Mouse (Mus musculus): Measurements from ENCODE around the gene Aldh9a1. TPM values are rescaled to one million over a fixed set of nuclear protein-coding genes. Genes with fewer than 3 reads are reported as not detected.
"Not testable (repeated sequence)": the region's sequence is repeated elsewhere in the genome, so short reads cannot be mapped to it uniquely, and the experiment has no call there.

Aldh9a1 gene
- total RNA-seq, 2 experiments from 2014 or later: 9.2 to 11.1 TPM

- not testable (repeated sequence) for ATAC-seq (replicated peaks; ENCODE audit: low FRiP score, poor library complexity, severe bottlenecking)
Measured at GRCm38 (mm10) chr1:167345994-167346520, 3.7 kb upstream of the Aldh9a1 start.

GRCm38 (mm10) chr1:167349206-167349605 lies 585 bp upstream of the Aldh9a1 start:
- ATAC-seq (replicated peaks; ENCODE audit: low FRiP score, poor library complexity, severe bottlenecking): not testable (repeated sequence)

- ATAC-seq (replicated peaks; ENCODE audit: low FRiP score, poor library complexity, severe bottlenecking): no peak
Measured at GRCm38 (mm10) chr1:167350597-167351415, 1.0 kb downstream of the Aldh9a1 start.

GRCm38 (mm10) chr1:167352403-167352802 lies 2.6 kb downstream of the Aldh9a1 start:
- ATAC-seq (replicated peaks; ENCODE audit: low FRiP score, poor library complexity, severe bottlenecking): no peak

GRCm38 (mm10) chr1:167357387-167357786 lies 7.6 kb downstream of the Aldh9a1 start:
- ATAC-seq (replicated peaks; ENCODE audit: low FRiP score, poor library complexity, severe bottlenecking): no peak

GRCm38 (mm10) chr1:167358731-167359130 lies 8.9 kb downstream of the Aldh9a1 start:
- no peak for ATAC-seq (replicated peaks; ENCODE audit: low FRiP score, poor library complexity, severe bottlenecking)

- no peak for ATAC-seq (replicated peaks; ENCODE audit: low FRiP score, poor library complexity, severe bottlenecking)
Measured at GRCm38 (mm10) chr1:167360268-167360667, 10.5 kb downstream of the Aldh9a1 start.

GRCm38 (mm10) chr1:167362819-167363218 lies 13.0 kb downstream of the Aldh9a1 start:
- ATAC-seq (replicated peaks; ENCODE audit: low FRiP score, poor library complexity, severe bottlenecking): no peak

GRCm38 (mm10) chr1:167363322-167363721 lies 13.5 kb downstream of the Aldh9a1 start:
- no peak for ATAC-seq (replicated peaks; ENCODE audit: low FRiP score, poor library complexity, severe bottlenecking)

- no peak for ATAC-seq (replicated peaks; ENCODE audit: low FRiP score, poor library complexity, severe bottlenecking)
Measured at GRCm38 (mm10) chr1:167365808-167366207, 16.0 kb downstream of the Aldh9a1 start.

- ATAC-seq (replicated peaks; ENCODE audit: low FRiP score, poor library complexity, severe bottlenecking): no peak
Measured at GRCm38 (mm10) chr1:167366621-167367020, 16.8 kb downstream of the Aldh9a1 start.

- ATAC-seq (replicated peaks; ENCODE audit: low FRiP score, poor library complexity, severe bottlenecking): peak; percentile 23; the same call in 1 of the 2 replicates
Measured at GRCm38 (mm10) chr1:167368018-167368417, 18.2 kb downstream of the Aldh9a1 start.

GRCm38 (mm10) chr1:167368513-167368912 lies 18.7 kb downstream of the Aldh9a1 start:
- ATAC-seq (replicated peaks; ENCODE audit: low FRiP score, poor library complexity, severe bottlenecking): peak; percentile 90

- peak; percentile 76 for ATAC-seq (replicated peaks; ENCODE audit: low FRiP score, poor library complexity, severe bottlenecking)
Measured at GRCm38 (mm10) chr1:167369905-167370304, 20.1 kb downstream of the Aldh9a1 start.

GRCm38 (mm10) chr1:167372739-167373138 lies 22.9 kb downstream of the Aldh9a1 start:
- ATAC-seq (replicated peaks; ENCODE audit: low FRiP score, poor library complexity, severe bottlenecking): no peak

- peak; percentile 76 for ATAC-seq (replicated peaks; ENCODE audit: low FRiP score, poor library complexity, severe bottlenecking)
Measured at GRCm38 (mm10) chr1:167374003-167374784, 24.4 kb downstream of the Aldh9a1 start.

GRCm38 (mm10) chr1:167374942-167375341 lies 25.2 kb downstream of the Aldh9a1 start:
- ATAC-seq (replicated peaks; ENCODE audit: low FRiP score, poor library complexity, severe bottlenecking): no peak

GRCm38 (mm10) chr1:167378019-167378418 lies 28.2 kb downstream of the Aldh9a1 start:
- no peak for ATAC-seq (replicated peaks; ENCODE audit: low FRiP score, poor library complexity, severe bottlenecking)

GRCm38 (mm10) chr1:167379751-167380150 lies 30.0 kb downstream of the Aldh9a1 start:
- no peak for ATAC-seq (replicated peaks; ENCODE audit: low FRiP score, poor library complexity, severe bottlenecking)

GRCm38 (mm10) chr1:167380223-167380622 lies 30.4 kb downstream of the Aldh9a1 start:
- ATAC-seq (replicated peaks; ENCODE audit: low FRiP score, poor library complexity, severe bottlenecking): no peak

All from erythroblast, adult 5-6 weeks (primary cell).